Mouse (Mus musculus): ENCODE measurements around the gene Htr7. TPM values are rescaled to one million over a fixed set of nuclear protein-coding genes. Genes with fewer than 3 reads are reported as not detected.

Htr7 gene
- polyA plus RNA-seq, 1 experiment from 2014 or later, result not detected

DNA sequence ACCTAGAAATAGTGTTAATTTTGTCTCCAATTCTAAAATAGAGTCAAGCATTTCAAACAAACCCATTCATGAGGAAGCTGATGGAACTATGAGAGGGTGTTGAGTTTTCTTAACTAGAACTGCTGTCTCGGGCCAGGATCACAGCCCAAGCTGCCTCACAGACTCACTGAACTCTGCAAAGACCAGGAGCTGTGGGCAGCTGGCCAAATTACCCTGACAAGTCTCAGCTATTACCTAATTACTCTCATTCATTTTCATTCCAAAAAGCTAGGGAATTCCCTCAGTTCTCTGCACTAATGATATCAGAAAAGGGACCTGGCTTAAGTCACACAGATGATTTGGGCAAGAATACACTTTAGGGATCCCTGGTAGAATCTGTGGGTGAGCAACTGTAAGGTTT lies 107.4 kb downstream of the Htr7 start:
- Histone ChIP-seq H3K27me3 (no peaks in the 10 kb centered on the region), H3K9ac (no peak overlapping the region), H3K4me2 (no peak overlapping the region), H3K9me3 (replicated peaks) (no peaks in the 10 kb centered on the region), H3K4me3 (replicated peaks) (no peak overlapping the region), H3K27ac (replicated peaks) (no peak overlapping the region), H3K36me3 (replicated peaks) (no peaks in the 10 kb centered on the region), H3K4me1 (replicated peaks) (no peaks in the 10 kb centered on the region)
- ATAC-seq (ENCODE audit: insufficient read depth), result no peak
- 20% methylated on average over 1 of the region's 1 CpGs for WGBS (ENCODE audit: insufficient replicate concordance)

DNA sequence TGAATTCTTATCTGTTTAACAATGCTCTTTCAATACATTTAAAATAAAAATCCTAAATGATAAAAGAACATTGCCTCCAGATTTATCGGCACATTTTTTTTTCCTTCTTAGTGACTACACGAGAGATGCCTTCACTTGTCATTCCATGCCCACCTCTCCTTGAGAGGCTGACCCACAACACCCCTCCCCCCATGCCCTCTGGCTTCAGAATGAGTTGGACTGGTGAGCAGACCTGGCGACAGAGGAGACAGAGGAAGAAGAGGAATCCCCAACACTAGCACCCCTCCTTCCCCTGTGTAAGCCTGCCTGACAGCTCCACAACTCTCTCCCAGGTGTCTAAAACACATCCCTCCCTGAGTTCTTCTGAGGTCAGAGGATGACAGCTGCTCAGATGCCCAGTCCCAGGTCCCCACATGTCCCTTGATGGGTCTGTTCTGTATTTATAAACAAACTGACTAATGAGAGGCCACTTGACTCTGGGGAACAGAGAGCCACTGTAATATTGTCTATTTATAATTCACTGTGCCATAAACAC lies 132.3 kb downstream of the Htr7 start:
- no peak overlapping the region for H3K27ac ChIP-seq (replicated peaks)
- H3K4me2 ChIP-seq, result no peak overlapping the region
- ATAC-seq (ENCODE audit: insufficient read depth), result no peak
- H3K4me1 ChIP-seq (replicated peaks), result no peaks in the 10 kb centered on the region
- no peak overlapping the region for H3K4me3 ChIP-seq (replicated peaks)
- H3K9me3 ChIP-seq (replicated peaks), result no peaks in the 10 kb centered on the region
- H3K9ac ChIP-seq, result no peak overlapping the region
- H3K27me3 ChIP-seq, result no peaks in the 10 kb centered on the region
- WGBS (ENCODE audit: insufficient replicate concordance), result 46% methylated on average over 3 of the region's 3 CpGs
- no peaks in the 10 kb centered on the region for H3K36me3 ChIP-seq (replicated peaks)

GRCm38 (mm10) chr19:35924418-35924817 lies 132.9 kb downstream of the Htr7 start:
- no peak overlapping the region for H3K9ac ChIP-seq
- no peaks in the 10 kb centered on the region for H3K4me1 ChIP-seq (replicated peaks)
- no peaks in the 10 kb centered on the region for H3K27me3 ChIP-seq
- no peaks in the 10 kb centered on the region for H3K36me3 ChIP-seq (replicated peaks)
- H3K27ac ChIP-seq (replicated peaks), result no peak overlapping the region
- WGBS (ENCODE audit: insufficient replicate concordance), result 34% methylated on average over 5 of the region's 5 CpGs
- no peak overlapping the region for H3K4me2 ChIP-seq
- no peaks in the 10 kb centered on the region for H3K9me3 ChIP-seq (replicated peaks)
- ATAC-seq (ENCODE audit: insufficient read depth), result no peak
- no peak overlapping the region for H3K4me3 ChIP-seq (replicated peaks)

Other genes with a start within 250 kb of the Htr7 start
- 32.2 and 38.4 TPM in 2 replicates for gene Rpp30, start 26.2 kb upstream of the Htr7 start, polyA plus RNA-seq (2015; fragmentation: Nextera tagmentation; extraction: Ambion mirVana)
- 0.23 and 0.24 TPM in 2 replicates for gene Ankrd1, start 62.6 kb upstream of the Htr7 start, polyA plus RNA-seq (2015; fragmentation: Nextera tagmentation; extraction: Ambion mirVana)

Measured in liver, embryonic 15.5 days (tissue).